Mouse (Mus musculus): ENCODE measurements around the gene Tmem256. TPM values are rescaled to one million over a fixed set of nuclear protein-coding genes. Genes with fewer than 3 reads are reported as not detected.
"Not testable (repeated sequence)": the region's sequence is repeated elsewhere in the genome, so short reads cannot be mapped to it uniquely, and the experiment has no call there.

The Tmem256 gene
- total and polyA plus RNA-seq, 2 experiments from 2014 or later = 95.5 to 349 TPM

DNA sequence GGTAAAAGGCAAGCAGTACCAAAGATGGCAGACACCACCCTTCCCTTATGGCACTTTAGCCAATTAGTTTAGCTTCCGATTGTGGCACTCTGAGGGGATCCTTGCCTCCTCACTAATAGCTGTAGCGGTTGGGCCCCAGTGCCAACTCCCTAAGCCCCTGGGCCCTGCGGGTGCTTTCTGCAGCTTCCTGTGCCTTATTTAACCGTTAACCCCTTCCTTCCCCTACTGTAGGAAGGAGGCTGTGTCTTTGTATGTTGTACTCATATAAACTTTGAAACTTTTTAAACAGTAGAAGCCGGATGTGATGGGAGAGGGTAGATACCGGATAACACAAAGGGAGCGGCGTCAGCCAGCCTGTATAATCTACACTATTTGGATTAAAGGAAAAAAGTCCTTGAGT, 12.4 kb downstream of the Tmem256 start:
- H3K36me3 ChIP-seq (ENCODE audit: insufficient read depth, low read length) = peaks cover 34% of the 10 kb centered on the region
- ATAC-seq (ENCODE audit: low FRiP score) = no peak
- H3K9me3 ChIP-seq (ENCODE audit: low read length) = no peaks in the 10 kb centered on the region
- H3K27ac ChIP-seq (ENCODE audit: low read depth, low read length) = no peak overlapping the region
- H3K4me1 ChIP-seq (ENCODE audit: insufficient read depth, low read length) = peaks cover 14% of the 10 kb centered on the region; the same call in 1 of the 2 replicates
- WGBS = 75% methylated on average over 8 of the region's 8 CpGs
- DNase-seq (ENCODE audit: low spot score) = no peak
- no peak overlapping the region for H3K4me2 ChIP-seq (ENCODE audit: low read depth, low read length, poor library complexity, severe bottlenecking)
- TF ChIP-seq CTCF (IDR thresholded peaks at IDR 0.05) = no peak
- H3K27me3 ChIP-seq (ENCODE audit: insufficient read depth, low read length) = no peaks in the 10 kb centered on the region
- H3K9ac ChIP-seq (replicated peaks; ENCODE audit: low read length, poor library complexity, severe bottlenecking) = no peak overlapping the region
- no peak overlapping the region for H3K4me3 ChIP-seq (ENCODE audit: low read depth, low read length)

DNA sequence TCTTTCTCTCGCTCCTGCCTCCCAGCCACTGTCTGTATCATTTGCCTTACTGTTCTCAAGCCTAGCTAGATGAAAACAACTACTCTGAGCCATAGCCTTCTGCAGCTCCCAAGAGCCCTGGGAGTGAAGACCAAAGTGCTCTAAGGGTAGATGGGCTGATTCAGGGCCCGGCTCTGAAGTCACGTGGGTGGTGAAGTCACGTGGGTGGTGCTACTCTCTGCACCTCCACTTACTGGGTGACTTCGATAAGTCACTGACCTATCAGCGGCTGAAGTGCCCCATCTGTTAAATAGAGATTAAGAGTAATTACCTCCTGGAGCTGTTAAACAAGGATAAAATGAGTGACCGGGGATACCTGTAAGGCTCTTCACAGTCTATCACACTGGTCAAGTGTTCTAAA, 15.7 kb downstream of the Tmem256 start:
- no peak for TF ChIP-seq CTCF (IDR thresholded peaks at IDR 0.05)
- H3K9me3 ChIP-seq (ENCODE audit: low read length) = no peaks in the 10 kb centered on the region
- no peak overlapping the region for H3K27ac ChIP-seq (ENCODE audit: low read depth, low read length)
- no peak overlapping the region for H3K9ac ChIP-seq (replicated peaks; ENCODE audit: low read length, poor library complexity, severe bottlenecking)
- peaks cover 6% of the 10 kb centered on the region for H3K27me3 ChIP-seq (ENCODE audit: insufficient read depth, low read length)
- H3K4me2 ChIP-seq (ENCODE audit: low read depth, low read length, poor library complexity, severe bottlenecking) = no peak overlapping the region
- H3K36me3 ChIP-seq (ENCODE audit: insufficient read depth, low read length) = peaks cover 24% of the 10 kb centered on the region
- DNase-seq (ENCODE audit: low spot score) = no peak
- 81% methylated on average over 7 of the region's 7 CpGs for WGBS
- no peak overlapping the region for H3K4me3 ChIP-seq (ENCODE audit: low read depth, low read length)
- no peak for ATAC-seq (ENCODE audit: low FRiP score)
- H3K4me1 ChIP-seq (ENCODE audit: insufficient read depth, low read length) = 0 out of 2 replicates have a peak, but pooled peaks cover 4% of the 10 kb centered on the region

DNA sequence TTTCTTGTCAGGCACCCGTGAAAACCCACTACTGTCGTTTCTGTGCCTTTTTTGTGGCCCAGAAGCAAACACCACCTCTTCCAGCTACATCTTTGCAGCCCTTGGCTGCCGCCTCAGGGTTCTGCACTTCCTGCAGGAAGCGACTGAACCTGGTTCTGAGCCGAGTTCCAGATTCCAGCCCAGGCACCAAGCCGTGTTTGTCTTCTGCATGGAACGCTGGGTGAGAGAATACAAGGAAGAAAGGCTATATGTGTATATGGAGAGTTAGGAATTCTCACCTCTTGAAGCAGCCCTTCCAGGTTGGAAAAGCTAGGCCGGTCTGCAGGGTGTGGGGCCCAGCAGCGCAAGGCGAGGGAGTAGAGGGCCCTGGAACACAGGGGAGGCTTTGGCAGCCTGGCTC, 16.4 kb downstream of the Tmem256 start:
- no peak overlapping the region for H3K9ac ChIP-seq (replicated peaks; ENCODE audit: low read length, poor library complexity, severe bottlenecking)
- peaks cover 8% of the 10 kb centered on the region for H3K27me3 ChIP-seq (ENCODE audit: insufficient read depth, low read length)
- H3K4me2 ChIP-seq (ENCODE audit: low read depth, low read length, poor library complexity, severe bottlenecking) = no peak overlapping the region
- H3K4me3 ChIP-seq (ENCODE audit: low read depth, low read length) = no peak overlapping the region
- 89% methylated on average over 10 of the region's 10 CpGs for WGBS
- peaks cover 21% of the 10 kb centered on the region for H3K36me3 ChIP-seq (ENCODE audit: insufficient read depth, low read length)
- no peaks in the 10 kb centered on the region for H3K9me3 ChIP-seq (ENCODE audit: low read length)
- TF ChIP-seq CTCF (IDR thresholded peaks at IDR 0.05) = no peak
- H3K4me1 ChIP-seq (ENCODE audit: insufficient read depth, low read length) = 0 out of 2 replicates have a peak, but pooled peaks cover 4% of the 10 kb centered on the region
- no peak overlapping the region for H3K27ac ChIP-seq (ENCODE audit: low read depth, low read length)
- no peak for ATAC-seq (ENCODE audit: low FRiP score)
- no peak for DNase-seq (ENCODE audit: low spot score)

DNA sequence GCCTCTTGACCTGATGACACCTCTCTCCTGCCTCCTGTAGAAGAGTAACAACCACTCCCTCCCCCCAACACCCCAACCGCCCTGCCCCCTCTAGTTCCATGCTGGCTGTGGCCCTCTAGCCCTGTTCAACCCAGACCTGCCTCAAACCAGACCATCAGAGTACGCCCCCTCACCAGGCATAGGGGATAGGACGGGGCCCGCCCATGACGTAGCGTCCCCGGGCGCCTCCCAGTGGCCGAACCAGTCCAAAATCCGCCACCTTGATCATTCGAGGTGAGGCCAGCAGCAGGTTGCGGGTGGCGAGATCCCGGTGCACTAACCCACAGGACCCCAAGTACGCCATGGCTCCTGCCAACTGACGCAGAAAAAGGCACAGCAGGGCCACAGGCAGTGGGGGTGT, 17.0 kb downstream of the Tmem256 start:
- 21% methylated on average over 16 of the region's 16 CpGs for WGBS
- peak; percentile 69 for ATAC-seq (ENCODE audit: low FRiP score)
- H3K9me3 ChIP-seq (ENCODE audit: low read length) = no peaks in the 10 kb centered on the region
- no peak overlapping the region for H3K4me2 ChIP-seq (ENCODE audit: low read depth, low read length, poor library complexity, severe bottlenecking)
- peak; percentile 54 for TF ChIP-seq CTCF (IDR thresholded peaks at IDR 0.05)
- no peak overlapping the region for H3K9ac ChIP-seq (replicated peaks; ENCODE audit: low read length, poor library complexity, severe bottlenecking)
- 0 out of 2 replicates have a peak, but pooled peaks cover 4% of the 10 kb centered on the region for H3K4me1 ChIP-seq (ENCODE audit: insufficient read depth, low read length)
- peaks cover 15% of the 10 kb centered on the region for H3K36me3 ChIP-seq (ENCODE audit: insufficient read depth, low read length)
- DNase-seq (ENCODE audit: low spot score) = no peak
- peaks cover 8% of the 10 kb centered on the region for H3K27me3 ChIP-seq (ENCODE audit: insufficient read depth, low read length)
- H3K27ac ChIP-seq (ENCODE audit: low read depth, low read length) = no peak overlapping the region
- H3K4me3 ChIP-seq (ENCODE audit: low read depth, low read length) = no peak overlapping the region

DNA sequence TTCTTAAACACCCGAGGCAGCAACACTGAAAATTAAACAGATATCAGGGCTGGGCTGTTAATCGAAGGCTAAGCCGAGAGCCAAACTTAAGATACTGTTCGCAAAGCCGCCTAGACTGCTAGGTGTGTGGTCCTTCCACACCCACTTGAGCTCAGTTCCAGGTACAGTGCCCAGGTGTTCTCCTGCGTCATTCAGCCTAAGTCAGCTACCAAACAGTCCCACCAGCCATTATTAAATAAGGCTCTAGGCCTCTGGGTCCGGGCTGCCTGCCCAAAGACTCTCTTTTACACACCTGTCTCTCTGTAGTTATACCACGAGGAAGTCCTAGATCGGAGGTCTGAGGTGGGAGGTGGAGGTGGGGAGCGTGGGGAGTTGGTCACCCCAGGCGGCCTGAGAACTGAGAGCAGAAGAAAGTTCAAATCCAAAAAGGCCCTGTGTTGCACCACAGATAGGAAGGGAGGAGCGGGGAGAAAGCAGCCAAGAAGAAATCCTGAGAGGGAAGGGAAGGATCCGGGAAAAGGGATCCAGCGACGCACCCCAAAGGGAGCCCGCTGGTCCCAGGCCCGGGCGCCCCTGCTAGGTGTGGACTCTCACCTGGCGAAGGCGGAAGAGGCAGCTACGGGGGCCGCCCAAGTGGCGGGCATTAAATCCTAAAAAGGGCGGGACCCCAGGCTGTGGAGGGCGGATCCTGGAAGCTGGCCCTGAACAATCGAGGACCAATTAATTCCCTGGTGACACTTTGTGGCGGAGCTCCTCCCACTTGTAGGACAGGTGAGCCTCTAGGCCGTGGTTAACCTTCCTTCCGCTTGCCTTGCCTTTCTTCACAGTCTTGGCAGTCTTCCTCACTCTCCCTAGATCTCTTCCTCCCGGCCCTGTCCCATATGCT, 20.0 kb downstream of the Tmem256 start, which contains the start of gene Tnk1:
TSS of gene Tnk1 (minus strand) at position 618 of the 886 bp plus-strand sequence.
- TF ChIP-seq CTCF (IDR thresholded peaks at IDR 0.05) = no peak
- Histone ChIP-seq H3K27me3 (ENCODE audit: insufficient read depth, low read length) (peaks cover 8% of the 10 kb centered on the region), H3K27ac (ENCODE audit: low read depth, low read length) (no peak within 1 kb of the TSS), H3K9me3 (ENCODE audit: low read length) (no peaks in the 10 kb centered on the region), H3K4me2 (ENCODE audit: low read depth, low read length, poor library complexity, severe bottlenecking) (no peak within 1 kb of the TSS), H3K36me3 (ENCODE audit: insufficient read depth, low read length) (no peaks in the 10 kb centered on the region), H3K4me1 (ENCODE audit: insufficient read depth, low read length) (0 out of 2 replicates have a peak, but pooled peaks cover 4% of the 10 kb centered on the region), H3K4me3 (ENCODE audit: low read depth, low read length) (no peak within 1 kb of the TSS), H3K9ac (replicated peaks; ENCODE audit: low read length, poor library complexity, severe bottlenecking) (no peak within 1 kb of the TSS)
- WGBS = 23% methylated on average over 30 of the region's 30 CpGs
- no peak for ATAC-seq (ENCODE audit: low FRiP score)
- DNase-seq (ENCODE audit: low spot score) = no peak

DNA sequence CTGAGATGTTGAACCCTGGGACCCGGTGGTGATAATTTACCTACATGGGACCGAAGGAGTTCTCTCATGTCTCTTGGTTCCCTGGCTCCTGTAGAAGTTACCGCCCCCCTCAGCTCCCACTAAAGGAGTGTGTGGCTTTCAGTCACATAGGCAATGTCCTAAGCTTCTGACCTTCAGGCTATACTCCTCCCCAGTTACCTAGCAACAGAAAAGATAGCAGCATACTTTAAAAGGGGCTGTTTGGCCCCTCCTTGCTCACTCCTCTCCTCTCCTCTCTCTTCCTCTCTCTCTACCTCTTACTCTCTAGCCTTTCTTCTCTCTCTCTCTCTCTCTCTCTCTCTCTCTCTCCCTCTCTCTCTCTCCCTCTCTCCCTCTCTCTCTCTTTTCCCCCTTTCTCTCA, 25.4 kb downstream of the Tmem256 start:
- ATAC-seq (ENCODE audit: low FRiP score) = not testable (repeated sequence)
- 82% methylated on average over 3 of the region's 3 CpGs for WGBS

More for the DNA sequence above, 25.4 kb downstream of the Tmem256 start:
- not testable (repeated sequence) for H3K4me1 ChIP-seq (ENCODE audit: insufficient read depth, low read length); H3K4me3 ChIP-seq (ENCODE audit: low read depth, low read length); H3K27ac ChIP-seq (ENCODE audit: low read depth, low read length); H3K4me2 ChIP-seq (ENCODE audit: low read depth, low read length, poor library complexity, severe bottlenecking); H3K9ac ChIP-seq (replicated peaks; ENCODE audit: low read length, poor library complexity, severe bottlenecking); H3K36me3 ChIP-seq (ENCODE audit: insufficient read depth, low read length); H3K9me3 ChIP-seq (ENCODE audit: low read length); H3K27me3 ChIP-seq (ENCODE audit: insufficient read depth, low read length); DNase-seq (ENCODE audit: low spot score)

Data from midbrain, postnatal 0 days (tissue).